Mouse (Mus musculus) megakaryocyte, embryonic 14.5 days (primary cell): ENCODE data around the gene Tmem40. TPM values are rescaled to one million over a fixed set of nuclear protein-coding genes. Genes with fewer than 3 reads are reported as not detected.

ENCODE experiments used
- H3K27me3 ChIP-seq: replicated peaks from 2 replicates; pipeline ENCODE3; 2012; ENCODE audit warnings: inconsistent platforms
- H3K36me3 ChIP-seq: replicated peaks from 2 replicates; pipeline ENCODE3; 2012; ENCODE audit warnings: low read length, inconsistent platforms, mixed read lengths
- H3K4me1 ChIP-seq: 2 replicates; pipeline ENCODE4 v1.6.1; 2012; ENCODE audit warnings: inconsistent platforms
- H3K4me3 ChIP-seq: replicated peaks from 2 replicates; pipeline ENCODE3; 2012; ENCODE audit warnings: moderate library complexity, mild to moderate bottlenecking, inconsistent platforms
- H3K9me3 ChIP-seq: 2 replicates; pipeline ENCODE4 v1.6.1; 2012; ENCODE audit warnings: inconsistent platforms
- FLI1 ChIP-seq: IDR thresholded peaks from 2 replicates; pipeline ENCODE4 v1.6.1; 2012; ENCODE audit warnings: low read length, inconsistent platforms, mixed read lengths
- GATA1 ChIP-seq: IDR thresholded peaks from 3 replicates; pipeline ENCODE4 v1.6.1; 2012; ENCODE audit warnings: mixed read lengths, low read length, inconsistent platforms, borderline replicate concordance
- polyA plus RNA-seq: library from polyadenylated mRNA; stranded (reverse); fragments of >175 nt; gene quantifications from 2 replicates; pipeline ENCODE4 v1.2.3, GENCODE M21; 2012; ENCODE audit warnings: low replicate concordance; ENCODE audit not compliant: insufficient read depth

Gene Tmem40
- polyA plus RNA-seq, 1 experiment, result 650 TPM

DNA sequence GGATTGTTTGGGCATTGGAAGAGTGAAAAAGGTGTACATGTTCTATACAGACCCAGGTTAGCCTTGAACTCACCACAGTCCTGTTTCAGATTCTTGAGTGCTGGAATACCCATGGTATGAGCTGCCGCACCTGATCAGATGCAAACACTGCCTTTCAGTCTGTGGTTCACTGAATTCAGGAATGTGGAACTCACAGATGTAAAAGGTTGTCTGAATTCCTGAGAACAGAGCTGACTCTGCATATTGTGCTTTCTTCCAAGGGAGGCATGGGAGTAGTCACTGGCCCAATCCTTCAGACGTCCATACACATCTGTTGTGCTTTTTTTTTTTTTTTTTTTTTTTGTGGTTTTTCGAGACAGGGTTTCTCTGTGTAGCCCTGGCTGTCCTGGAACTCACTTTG lies 50.9 kb downstream of the Tmem40 start:
- Histone ChIP-seq H3K27me3 (peaks cover 31% of the 10 kb centered on the region), H3K4me1 (peaks cover 9% of the 10 kb centered on the region), H3K4me3 (no peak overlapping the region), H3K9me3 (peaks cover 8% of the 10 kb centered on the region), H3K36me3 (no peaks in the 10 kb centered on the region)
- TF ChIP-seq GATA1 (no peak), FLI1 (no peak)

DNA sequence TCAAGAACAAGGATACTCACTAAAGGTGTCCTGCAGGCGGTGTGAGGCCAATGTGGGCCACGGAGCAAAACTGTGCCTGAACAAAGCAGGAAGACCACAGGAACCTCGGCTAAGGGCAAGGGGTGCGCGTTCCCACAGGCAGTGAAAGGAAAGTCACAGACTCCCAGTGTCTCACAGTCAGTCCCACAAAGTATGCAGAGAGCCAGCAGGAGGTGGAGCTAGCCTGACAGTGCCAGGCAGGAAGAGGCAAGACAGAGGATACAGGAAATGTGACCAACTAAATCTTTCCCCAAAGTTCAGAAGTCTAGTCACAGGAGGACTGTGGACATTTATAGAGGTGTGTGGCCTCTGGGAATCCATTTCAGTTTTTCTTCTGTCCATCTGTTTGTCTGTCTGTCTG lies 59.3 kb downstream of the Tmem40 start:
- TF ChIP-seq GATA1 (no peak), FLI1 (no peak)
- Histone ChIP-seq H3K27me3 (peaks cover 14% of the 10 kb centered on the region), H3K4me3 (peak overlapping the region; percentile 75), H3K4me1 (peaks cover 38% of the 10 kb centered on the region), H3K36me3 (no peaks in the 10 kb centered on the region), H3K9me3 (no peaks in the 10 kb centered on the region)

DNA sequence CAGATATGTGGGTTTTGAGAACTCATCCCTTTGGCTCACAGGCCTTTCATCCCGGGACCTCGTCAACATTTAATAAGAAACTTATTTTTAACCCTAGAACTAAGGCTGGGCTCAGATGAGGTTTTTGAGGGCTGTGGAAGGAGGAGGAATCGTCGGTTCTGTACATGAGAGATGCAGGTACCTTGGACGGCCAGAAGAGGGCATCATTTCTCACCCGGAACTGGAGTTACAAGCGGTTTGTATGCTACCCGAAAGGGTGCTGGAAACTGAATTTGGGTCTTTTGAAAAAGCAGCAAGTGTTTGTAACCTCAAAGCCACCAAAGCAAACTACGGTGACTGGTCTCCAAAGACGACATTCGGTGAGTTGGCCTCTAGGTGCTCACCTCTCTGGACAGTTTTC lies 60.9 kb downstream of the Tmem40 start:
- Histone ChIP-seq H3K36me3 (no peaks in the 10 kb centered on the region), H3K9me3 (no peaks in the 10 kb centered on the region), H3K27me3 (peaks cover 6% of the 10 kb centered on the region), H3K4me3 (no peak overlapping the region), H3K4me1 (peaks cover 44% of the 10 kb centered on the region)
- TF ChIP-seq GATA1 (no peak), FLI1 (no peak)

DNA sequence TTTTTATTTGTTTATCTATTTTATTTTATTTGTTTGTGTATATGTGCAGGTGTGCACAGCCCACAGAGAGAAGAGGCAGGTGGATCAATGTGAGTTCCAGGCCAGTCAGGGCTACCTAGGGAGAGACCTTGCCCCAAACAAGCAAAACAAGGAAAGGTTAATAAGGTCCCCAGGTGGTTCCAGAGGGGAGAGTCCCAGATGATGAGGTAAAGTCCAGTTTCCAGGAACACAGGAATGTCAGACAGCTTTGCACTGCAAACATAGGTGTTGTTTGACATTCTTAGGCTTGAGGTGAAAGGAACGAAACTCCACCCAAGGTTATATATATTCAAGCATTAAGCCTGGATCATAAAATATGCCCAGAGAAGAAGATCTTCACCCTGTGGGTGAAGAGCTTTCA lies 61.4 kb downstream of the Tmem40 start:
- Histone ChIP-seq H3K27me3 (peaks cover 3% of the 10 kb centered on the region), H3K9me3 (no peaks in the 10 kb centered on the region), H3K36me3 (no peaks in the 10 kb centered on the region), H3K4me1 (peaks cover 41% of the 10 kb centered on the region), H3K4me3 (no peak overlapping the region)
- TF ChIP-seq FLI1, result no peak

DNA sequence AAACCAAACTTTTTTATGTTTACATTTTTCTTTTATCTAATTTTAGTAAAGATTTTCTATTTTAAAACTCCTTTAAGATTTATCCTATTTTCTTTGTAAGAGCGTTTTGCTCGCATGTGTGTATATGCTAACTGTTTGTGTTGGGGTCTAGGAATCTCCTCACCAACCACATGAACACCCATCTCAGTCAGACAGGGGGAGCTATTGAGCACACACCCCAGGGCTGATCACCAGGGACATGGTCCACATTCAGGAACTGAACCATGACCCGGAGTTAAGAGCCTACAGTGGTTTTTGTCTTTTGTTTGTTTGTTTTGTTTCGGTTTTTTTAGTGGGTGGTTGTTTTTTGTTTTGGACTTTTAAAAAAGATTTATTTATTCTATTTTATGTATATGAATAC lies 63.5 kb downstream of the Tmem40 start:
- Histone ChIP-seq H3K4me3 (no peak overlapping the region), H3K4me1 (peaks cover 48% of the 10 kb centered on the region), H3K9me3 (no peaks in the 10 kb centered on the region), H3K36me3 (no peaks in the 10 kb centered on the region), H3K27me3 (no peaks in the 10 kb centered on the region)
- no peak for TF ChIP-seq FLI1
- no peak for TF ChIP-seq GATA1

DNA sequence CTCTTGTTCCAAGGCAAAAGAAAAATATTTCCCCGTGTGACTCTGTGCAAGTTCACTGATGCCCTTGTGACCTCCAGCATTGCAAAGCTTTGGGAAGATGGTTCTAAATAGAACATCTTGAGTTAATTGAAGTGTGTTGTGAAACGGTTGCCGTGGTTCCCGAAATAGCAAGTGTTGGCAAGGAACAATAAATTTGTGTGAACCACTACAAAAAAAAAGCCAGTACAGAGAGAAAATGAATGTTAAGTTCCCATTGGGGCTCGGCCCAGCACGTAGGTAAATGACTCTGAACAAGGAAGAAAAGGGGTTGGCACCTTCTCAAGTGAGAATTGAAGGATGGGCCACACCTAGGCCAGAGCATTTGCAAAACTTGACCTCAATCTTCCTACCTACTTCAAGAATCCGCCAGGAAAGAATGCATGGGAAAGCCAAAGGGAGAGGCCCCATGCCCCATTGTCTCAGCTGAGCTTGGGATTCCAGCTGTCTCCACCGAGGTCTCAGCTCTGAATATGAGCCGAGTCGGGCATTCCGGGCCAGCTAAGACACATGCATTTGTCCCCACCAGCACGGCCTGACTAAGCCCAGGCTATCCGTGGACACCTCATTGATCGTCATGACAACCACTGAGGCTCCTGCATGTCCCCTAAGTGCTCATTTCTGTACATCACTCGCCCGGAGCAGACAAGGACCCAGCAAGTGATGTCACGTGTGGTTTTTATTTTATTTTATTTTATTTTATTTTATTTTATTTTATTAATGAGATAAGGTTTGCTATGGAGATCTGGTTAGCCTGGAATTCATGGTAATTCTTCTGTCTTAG lies 64.3 kb downstream of the Tmem40 start:
- Histone ChIP-seq H3K36me3 (no peaks in the 10 kb centered on the region), H3K9me3 (no peaks in the 10 kb centered on the region), H3K4me3 (no peak overlapping the region), H3K27me3 (no peaks in the 10 kb centered on the region), H3K4me1 (peaks cover 42% of the 10 kb centered on the region)
- TF ChIP-seq GATA1 (no peak), FLI1 (no peak)

DNA sequence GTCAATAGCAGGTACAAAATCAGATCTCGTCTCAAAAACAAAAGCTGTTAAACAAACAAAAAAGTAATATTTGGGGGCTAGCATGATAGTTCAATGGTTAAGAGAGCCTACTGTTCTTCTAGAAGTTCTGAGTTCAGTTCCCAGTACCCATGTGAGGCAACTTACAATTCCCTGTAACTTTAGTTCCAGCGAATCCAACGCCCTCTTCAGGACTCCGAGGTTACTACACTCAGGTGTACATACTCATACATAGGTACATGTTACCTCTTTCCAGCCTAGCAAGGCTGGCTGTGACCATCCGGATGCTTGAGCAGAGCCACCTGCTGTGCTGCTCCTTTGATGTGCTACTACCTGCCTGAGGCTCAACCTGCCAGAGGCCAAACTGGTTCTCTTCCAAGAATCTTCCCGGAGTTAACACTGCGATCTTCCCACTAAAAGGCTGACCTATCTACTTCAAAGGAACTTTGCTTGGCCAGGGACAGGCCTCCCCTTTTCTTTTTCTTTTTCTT lies 65.4 kb downstream of the Tmem40 start:
- H3K9me3 ChIP-seq, result no peaks in the 10 kb centered on the region
- H3K4me3 ChIP-seq, result no peak overlapping the region
- H3K4me1 ChIP-seq, result peaks cover 34% of the 10 kb centered on the region
- no peaks in the 10 kb centered on the region for H3K27me3 ChIP-seq
- TF ChIP-seq FLI1 (no peak), GATA1 (no peak)
- no peaks in the 10 kb centered on the region for H3K36me3 ChIP-seq

DNA sequence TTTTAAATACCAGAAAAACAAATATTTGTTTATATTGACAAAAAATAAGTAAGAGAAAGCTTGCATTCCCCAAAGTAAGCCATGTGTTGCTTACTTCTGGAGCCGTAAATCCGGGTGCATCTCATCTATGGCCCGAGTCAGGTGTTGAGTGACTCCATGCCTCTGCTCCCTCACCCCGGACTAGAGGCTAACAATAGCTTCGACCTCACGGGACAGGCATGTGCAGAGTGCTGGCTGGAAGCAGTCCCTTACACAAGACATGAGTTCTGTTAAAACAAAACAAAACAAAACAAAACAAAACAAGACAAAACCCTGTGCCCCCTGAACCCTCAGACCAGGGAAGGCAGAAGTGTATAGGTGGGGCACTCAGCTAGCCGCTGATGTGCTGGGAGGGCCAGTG lies 67.1 kb downstream of the Tmem40 start:
- H3K4me1 ChIP-seq, result peaks cover 34% of the 10 kb centered on the region
- H3K9me3 ChIP-seq, result no peaks in the 10 kb centered on the region
- H3K36me3 ChIP-seq, result no peaks in the 10 kb centered on the region
- H3K4me3 ChIP-seq, result no peak overlapping the region
- H3K27me3 ChIP-seq, result no peaks in the 10 kb centered on the region
- TF ChIP-seq GATA1 (no peak), FLI1 (no peak)

DNA sequence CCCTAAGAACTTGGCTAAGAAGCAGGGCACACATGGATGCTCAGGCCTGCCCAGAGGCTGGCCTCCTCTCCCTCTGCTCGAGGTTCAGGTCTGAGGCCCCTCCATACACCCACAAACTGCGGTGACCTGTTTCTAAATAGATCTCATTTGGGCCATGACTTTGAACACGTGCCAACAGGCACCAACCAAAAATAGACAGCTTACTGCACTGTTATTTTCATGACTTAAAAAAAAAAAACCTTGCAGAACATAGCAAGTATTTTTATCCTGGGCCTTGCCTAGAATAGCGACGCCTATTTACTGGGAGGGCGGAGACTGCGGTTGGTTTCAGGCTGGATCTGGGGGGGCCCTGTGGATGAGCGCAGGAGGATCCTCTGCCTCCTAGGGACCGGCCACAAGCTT lies 67.8 kb downstream of the Tmem40 start:
- no peak for TF ChIP-seq GATA1
- TF ChIP-seq FLI1, result no peak
- Histone ChIP-seq H3K36me3 (no peaks in the 10 kb centered on the region), H3K4me1 (peaks cover 29% of the 10 kb centered on the region)

DNA sequence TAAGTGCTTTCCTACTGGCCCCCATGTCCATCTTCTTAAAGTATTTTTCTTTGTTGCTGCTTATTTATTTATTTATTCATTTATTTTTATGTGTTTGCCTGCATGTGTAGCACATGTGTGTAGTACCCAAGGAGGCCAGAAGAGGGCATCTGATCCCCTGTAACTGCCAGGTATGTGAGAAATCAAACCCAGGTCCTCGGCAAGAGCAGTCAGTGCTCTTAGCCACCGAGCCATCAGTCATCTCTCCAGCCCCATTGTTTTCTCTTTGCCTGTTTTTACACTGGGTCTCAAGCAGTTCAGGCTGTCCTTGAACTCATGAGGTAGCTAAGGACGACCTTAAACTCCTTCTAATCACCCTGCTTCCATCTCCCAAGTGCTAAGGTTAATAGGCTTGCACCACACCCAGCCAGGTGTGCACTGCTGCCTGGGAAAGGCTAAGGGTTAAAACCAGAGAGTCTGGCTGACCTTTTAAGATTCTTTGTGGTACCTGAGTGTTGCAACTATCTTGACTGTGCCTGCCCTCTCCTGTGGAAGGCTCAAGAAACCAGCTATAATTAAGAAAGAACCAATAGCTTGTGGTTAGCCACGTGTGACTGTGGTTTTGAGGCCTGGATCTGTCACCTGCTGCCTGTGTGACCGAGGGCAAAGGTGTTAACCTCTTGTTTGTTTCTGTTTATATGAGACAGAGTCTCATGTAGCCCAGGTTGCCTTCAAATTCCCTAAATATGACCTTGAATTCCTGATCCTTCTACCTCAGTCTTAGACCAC lies 69.1 kb downstream of the Tmem40 start:
- no peaks in the 10 kb centered on the region for H3K27me3 ChIP-seq
- H3K36me3 ChIP-seq, result no peaks in the 10 kb centered on the region
- peaks cover 26% of the 10 kb centered on the region for H3K4me1 ChIP-seq
- H3K4me3 ChIP-seq, result no peak overlapping the region
- H3K9me3 ChIP-seq, result no peaks in the 10 kb centered on the region
- TF ChIP-seq GATA1, result no peak
- TF ChIP-seq FLI1, result no peak

More for the DNA sequence above, 67.8 kb downstream of the Tmem40 start:
- Histone ChIP-seq H3K27me3 (no peaks in the 10 kb centered on the region), H3K9me3 (no peaks in the 10 kb centered on the region), H3K4me3 (no peak overlapping the region)
